Mouse (Mus musculus) activated CD4-positive, CD25-positive, alpha-beta regulatory T cell, adult 4 months (primary cell): ENCODE measurements at regions not wholly inside any gene's neighbourhood (a gene's known extent, or its start where the extent isn't known, plus 50 kb on each side); places are given as distances from the start of the nearest gene placed in this dataset.

Experiments
- ATAC-seq: one replicate; pipeline ENCODE4 v1.8.0; 2017

GRCm38 (mm10) chr6:31166347-31166746 is 207.5 kb upstream of the Klf14 start:
- no peak for ATAC-seq

- ATAC-seq, result no peak
Measured at GRCm38 (mm10) chr6:31167732-31168131, 208.9 kb upstream of the Klf14 start.

GRCm38 (mm10) chr6:31168730-31169129 is 209.9 kb upstream of the Klf14 start:
- ATAC-seq, result no peak

DNA sequence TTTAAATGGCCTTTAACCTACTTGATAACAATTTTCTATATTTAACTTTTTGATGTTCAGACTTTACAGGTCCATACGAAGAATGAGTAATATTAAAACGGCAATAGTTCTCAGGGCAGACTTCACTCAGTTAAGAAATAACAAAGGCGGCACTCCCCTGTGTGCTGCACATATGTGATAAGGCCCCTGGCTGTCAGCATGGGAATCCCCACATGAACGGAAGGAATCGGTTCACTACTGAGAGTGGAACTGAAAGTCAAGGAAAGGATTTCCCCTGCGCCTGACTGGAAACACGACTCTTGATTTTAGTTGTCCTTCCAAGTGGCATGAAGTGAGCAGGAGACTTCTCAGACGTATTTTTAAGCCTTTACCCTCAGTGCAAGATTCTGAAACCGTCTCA is 210.5 kb upstream of the Klf14 start:
- peak; percentile 83 for ATAC-seq

GRCm38 (mm10) chr6:31169868-31170600 is 211.2 kb upstream of the Klf14 start:
- ATAC-seq, result no peak

- ATAC-seq, result no peak
Measured at GRCm38 (mm10) chr6:31171831-31172569, 213.1 kb upstream of the Klf14 start.

DNA sequence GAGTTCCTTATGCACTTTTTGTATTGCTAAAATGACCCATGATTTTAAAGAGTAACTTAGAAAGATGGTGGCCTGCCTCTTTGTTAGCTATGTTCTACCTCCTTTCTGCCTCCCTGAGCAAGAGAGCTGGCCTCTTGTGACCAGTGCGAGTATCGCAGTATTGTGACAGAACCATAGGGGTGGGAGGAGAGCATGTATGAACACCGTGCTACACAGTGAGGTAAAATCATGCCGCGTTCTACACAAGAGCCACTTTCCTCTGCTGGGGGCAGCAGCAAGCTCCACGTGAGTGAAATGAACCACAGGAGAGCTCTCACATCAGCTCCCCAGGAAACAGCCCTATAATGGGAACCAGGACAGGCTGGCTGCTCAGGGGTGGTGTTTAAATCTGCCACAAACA is 216.9 kb upstream of the Klf14 start:
- ATAC-seq, result no peak

DNA sequence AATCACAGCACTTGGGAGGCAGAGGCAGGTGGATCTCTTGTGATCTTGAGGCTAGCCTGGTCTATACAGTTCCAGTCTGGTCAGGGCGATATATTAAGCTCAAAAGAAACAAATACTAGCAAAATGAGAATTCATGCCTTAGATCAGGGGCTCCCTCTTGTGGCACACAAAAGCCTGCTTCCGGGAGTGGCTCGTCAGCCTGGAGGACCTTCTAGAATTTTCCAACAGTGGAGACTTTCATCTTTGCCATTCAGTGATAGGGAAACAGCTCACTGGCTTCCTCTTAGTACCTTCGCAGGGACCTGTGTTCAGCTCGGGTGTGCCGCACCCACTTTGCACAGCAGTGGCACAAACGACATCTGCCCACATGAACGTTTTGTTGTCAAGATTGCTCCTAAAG is 217.5 kb upstream of the Klf14 start:
- peak; percentile 74 for ATAC-seq

DNA sequence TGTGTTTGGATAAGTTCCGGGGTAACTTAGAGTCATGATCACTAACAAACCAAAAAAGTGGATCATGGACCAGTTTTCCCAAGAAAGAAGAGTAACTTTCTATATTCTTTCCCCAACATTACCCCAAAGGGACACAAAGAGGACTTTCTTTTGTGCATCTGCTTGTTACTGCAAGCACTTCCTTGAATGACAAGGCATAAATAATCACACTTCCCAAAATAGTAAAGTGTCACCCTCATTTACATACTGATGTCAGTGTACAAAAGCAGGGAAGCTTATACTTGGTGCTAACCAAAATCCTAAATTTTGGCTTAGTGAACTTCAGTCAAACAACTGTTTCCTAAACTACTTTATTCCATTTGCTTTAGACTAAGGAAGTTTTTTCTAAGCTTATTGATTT is 218.0 kb upstream of the Klf14 start:
- no peak for ATAC-seq

GRCm38 (mm10) chr6:31178201-31178880 is 219.5 kb upstream of the Klf14 start:
- ATAC-seq, result no peak

GRCm38 (mm10) chr6:31182284-31182683 is 216.3 kb upstream of the Mkln1 start:
- ATAC-seq, result no peak

GRCm38 (mm10) chr6:31183127-31183526 is 215.4 kb upstream of the Mkln1 start:
- ATAC-seq, result no peak

DNA sequence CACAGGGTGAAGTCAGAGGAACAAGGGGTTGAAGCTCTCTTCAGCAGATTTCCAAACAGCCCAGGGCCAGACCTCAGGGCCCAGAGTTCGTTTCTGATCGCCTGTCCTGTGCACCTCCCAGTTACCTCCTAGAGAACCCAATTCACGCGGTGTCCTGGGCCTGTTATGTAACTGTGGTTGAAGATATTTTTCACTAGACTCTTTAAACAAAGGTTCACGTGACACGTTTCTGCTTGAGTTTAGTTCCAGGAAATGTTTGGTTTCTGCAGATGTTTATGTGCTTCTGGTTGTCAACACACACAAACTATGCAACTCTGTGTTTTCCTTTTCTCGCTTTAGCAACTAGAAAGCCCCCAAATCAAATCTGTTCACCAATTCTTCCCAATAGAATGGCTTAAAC is 214.0 kb upstream of the Mkln1 start:
- peak; percentile 66 for ATAC-seq

DNA sequence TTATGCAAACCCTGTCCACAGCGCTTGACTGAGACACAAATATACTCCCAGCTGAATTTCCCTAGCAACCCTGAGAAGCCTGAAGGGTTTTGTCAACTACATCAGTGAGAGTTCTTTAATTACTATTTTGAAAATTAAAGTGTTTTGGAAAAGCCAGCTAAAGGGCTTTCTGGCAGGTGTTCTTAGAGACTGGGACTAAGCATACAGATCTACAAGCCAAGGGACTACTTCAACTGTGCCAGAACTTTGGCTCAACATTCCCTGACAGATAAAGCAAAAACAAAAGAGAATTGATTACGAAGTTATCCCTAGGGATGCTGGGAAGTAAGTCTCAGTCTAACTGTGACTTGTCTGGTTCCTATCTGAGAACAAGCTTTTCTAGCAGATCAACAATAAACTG is 213.4 kb upstream of the Mkln1 start:
- no peak for ATAC-seq

DNA sequence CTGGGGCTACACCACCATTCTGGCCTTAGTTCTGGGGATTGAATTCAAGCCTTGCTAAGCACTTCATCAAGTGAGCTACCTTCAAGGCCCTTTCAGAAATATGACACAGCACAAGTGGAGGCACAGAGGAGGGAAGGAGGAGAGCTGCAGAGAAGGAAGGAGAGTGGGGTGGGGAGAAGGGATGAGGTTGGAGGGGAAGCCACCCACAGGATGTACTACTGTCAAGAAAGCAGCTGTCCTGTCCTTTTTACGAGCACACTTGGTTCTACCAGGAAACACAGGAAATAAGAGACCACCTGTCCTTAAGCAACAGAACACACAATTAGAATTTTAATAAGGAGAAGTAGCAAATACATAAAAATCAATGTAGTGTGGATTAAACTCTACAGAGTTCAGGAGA is 210.5 kb upstream of the Mkln1 start:
- ATAC-seq, result peak; percentile 22

GRCm38 (mm10) chr6:31189060-31189459 is 209.5 kb upstream of the Mkln1 start:
- peak; percentile 39 for ATAC-seq

DNA sequence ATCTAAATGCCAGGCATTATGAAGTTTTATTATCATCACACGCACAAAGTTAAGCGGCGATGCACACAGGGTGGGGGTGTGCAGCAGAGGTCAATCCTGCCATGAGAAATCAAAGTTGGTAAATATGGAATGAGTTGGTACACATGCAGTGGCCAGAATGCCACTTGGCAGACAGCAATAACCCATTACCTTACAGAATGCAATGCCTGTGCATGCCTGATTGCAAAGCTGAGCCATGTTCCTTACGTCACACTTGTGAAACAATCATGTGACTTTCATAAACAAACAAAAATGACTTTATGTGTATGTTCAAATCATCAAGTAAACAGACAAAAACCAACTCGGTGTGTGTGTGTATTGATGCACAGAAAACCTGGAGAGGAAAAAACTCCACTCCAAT is 208.5 kb upstream of the Mkln1 start:
- no peak for ATAC-seq

- peak; percentile 17 for ATAC-seq
Measured at GRCm38 (mm10) chr6:31190628-31191373, 207.7 kb upstream of the Mkln1 start.

DNA sequence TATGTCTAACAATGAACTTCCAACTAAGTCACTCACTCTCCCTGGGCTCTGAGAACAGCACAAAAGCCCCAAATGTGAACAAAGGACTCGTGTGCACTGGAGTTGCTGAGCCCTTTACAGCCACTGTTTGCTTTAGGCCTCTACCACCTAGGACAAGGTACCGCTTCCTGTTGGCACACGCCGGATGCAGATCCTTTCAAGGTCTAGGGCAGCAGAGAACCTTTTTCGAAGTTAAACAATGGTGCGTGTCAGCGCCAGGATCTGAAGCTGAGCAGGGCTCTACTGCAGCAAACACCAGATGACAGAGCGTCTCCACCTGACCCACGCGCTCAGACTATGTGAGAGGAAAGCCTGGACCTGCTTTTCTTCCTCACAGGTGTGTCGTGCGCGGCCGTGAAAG is 207.0 kb upstream of the Mkln1 start:
- peak; percentile 67 for ATAC-seq

DNA sequence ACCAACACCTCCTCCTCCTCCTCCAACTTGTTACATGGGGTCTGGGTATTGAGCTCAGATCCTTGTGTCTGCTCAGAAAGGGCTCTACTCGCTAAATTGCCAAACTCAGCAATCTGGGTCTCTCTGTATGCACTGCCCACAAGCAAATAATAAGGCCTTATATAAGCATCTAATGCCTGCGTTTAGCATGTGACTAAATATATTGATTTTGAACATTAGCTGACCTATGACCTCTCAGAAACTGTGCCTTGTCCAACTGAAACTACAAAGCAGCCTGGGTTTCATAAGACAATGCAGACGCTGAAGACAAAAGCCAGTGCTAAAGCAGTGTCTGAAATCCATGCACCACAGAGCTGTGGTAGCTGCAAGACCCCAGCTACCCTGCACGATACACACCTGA is 206.3 kb upstream of the Mkln1 start:
- ATAC-seq, result no peak

GRCm38 (mm10) chr6:31193202-31193601 is 205.3 kb upstream of the Mkln1 start:
- no peak for ATAC-seq

DNA sequence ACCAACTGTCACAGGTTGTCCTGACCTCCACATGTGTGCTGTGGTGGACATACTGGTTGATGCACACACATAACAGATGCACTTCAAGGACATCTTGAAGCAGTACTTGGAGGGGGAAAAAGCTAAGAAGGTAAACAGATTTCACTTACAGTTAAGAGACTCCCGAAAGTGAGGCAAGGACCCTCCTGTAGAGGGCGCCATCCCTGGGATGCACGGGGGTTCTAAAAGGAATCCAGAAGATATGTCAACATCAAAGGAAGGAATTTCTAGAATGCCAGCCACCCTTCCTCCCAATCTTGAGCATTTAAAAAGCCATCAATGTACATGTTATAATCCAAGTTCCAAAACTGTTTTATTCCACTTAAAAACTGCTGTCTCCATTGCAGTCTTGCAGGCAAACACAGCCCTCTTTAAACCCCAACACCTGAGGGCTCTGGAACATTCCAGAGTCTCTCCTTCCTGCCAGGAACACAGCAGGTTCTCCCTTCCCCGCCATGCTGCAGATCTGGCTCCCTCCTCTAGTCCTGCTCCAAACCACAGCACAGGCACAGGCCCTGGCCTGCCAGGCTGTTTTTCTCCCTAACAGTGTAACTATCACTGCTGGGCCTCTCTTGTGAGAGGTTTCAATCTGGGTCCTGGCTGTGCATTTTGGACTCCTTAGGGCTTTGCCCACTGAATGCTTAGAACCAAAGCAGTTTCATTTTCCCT is 200.8 kb upstream of the Mkln1 start:
- ATAC-seq, result no peak
